Mouse (Mus musculus): Measurements from ENCODE around the gene Tomt. TPM values are rescaled to one million over a fixed set of nuclear protein-coding genes. Genes with fewer than 3 reads are reported as not detected.

Tomt gene
- polyA plus RNA-seq, 1 experiment from 2014 or later, result 0.48 TPM

Small RNA genes lying within 50 kb of the gene (microRNA-seq; reads per million reads assigned to microRNA genes)
- not detected for gene Gm22655

Other genes starting within 250 kb of the Tomt start
- 37.8 and 38.4 TPM in 2 replicates for gene Clpb, start 242.7 kb downstream of the Tomt start, polyA plus RNA-seq (2016; fragmentation: Nextera tagmentation; extraction: Ambion mirVana)
- gene Phox2a, start 88.0 kb downstream of the Tomt start, polyA plus RNA-seq (2016; fragmentation: Nextera tagmentation; extraction: Ambion mirVana), result 3.8 and 4.4 TPM in 2 replicates
- 38.6 and 41.9 TPM in 2 replicates for gene Inppl1, start 68.1 kb downstream of the Tomt start, polyA plus RNA-seq (2016; fragmentation: Nextera tagmentation; extraction: Ambion mirVana)
- gene Folr2, start 49.2 kb downstream of the Tomt start, polyA plus RNA-seq (2016; fragmentation: Nextera tagmentation; extraction: Ambion mirVana), result 1.7 and 1.9 TPM in 2 replicates
- gene Anapc15, start 42.6 kb downstream of the Tomt start, polyA plus RNA-seq (2016; fragmentation: Nextera tagmentation; extraction: Ambion mirVana), result 74.9 and 86.7 TPM in 2 replicates
- 11.5 and 12.7 TPM in 2 replicates for gene Folr1, start 35.6 kb downstream of the Tomt start, polyA plus RNA-seq (2016; fragmentation: Nextera tagmentation; extraction: Ambion mirVana)
- 129 and 130 TPM in 2 replicates for gene Lamtor1, start 455 bp downstream of the Tomt start, polyA plus RNA-seq (2016; fragmentation: Nextera tagmentation; extraction: Ambion mirVana)
- gene Lrrc51, start 27.5 kb upstream of the Tomt start, polyA plus RNA-seq (2016; fragmentation: Nextera tagmentation; extraction: Ambion mirVana), result 9.4 and 10.1 TPM in 2 replicates
- 99.2 and 100 TPM in 2 replicates for gene Numa1, start 27.8 kb upstream of the Tomt start, polyA plus RNA-seq (2016; fragmentation: Nextera tagmentation; extraction: Ambion mirVana)
- gene Il18bp, start 112.3 kb upstream of the Tomt start, polyA plus RNA-seq (2016; fragmentation: Nextera tagmentation; extraction: Ambion mirVana), result 3.9 and 5.4 TPM in 2 replicates
- 29.2 and 31.6 TPM in 2 replicates for gene Rnf121, start 159.1 kb upstream of the Tomt start, polyA plus RNA-seq (2016; fragmentation: Nextera tagmentation; extraction: Ambion mirVana)
- gene Xndc1, start 159.2 kb upstream of the Tomt start, polyA plus RNA-seq (2016; fragmentation: Nextera tagmentation; extraction: Ambion mirVana), result 34.6 and 37.3 TPM in 2 replicates
- 2.5 and 3.0 TPM in 2 replicates for gene Xntrpc, start 159.4 kb upstream of the Tomt start, polyA plus RNA-seq (2016; fragmentation: Nextera tagmentation; extraction: Ambion mirVana)
- 0.21 TPM in 1 of 2 replicates, not detected in the other for gene Trpc2, start 176.8 kb upstream of the Tomt start, polyA plus RNA-seq (2016; fragmentation: Nextera tagmentation; extraction: Ambion mirVana)
- 1.2 and 2.4 TPM in 2 replicates for gene Art1, start 195.4 kb upstream of the Tomt start, polyA plus RNA-seq (2016; fragmentation: Nextera tagmentation; extraction: Ambion mirVana)
- 1.1 and 1.3 TPM in 2 replicates for gene Art5, start 203.1 kb upstream of the Tomt start, polyA plus RNA-seq (2016; fragmentation: Nextera tagmentation; extraction: Ambion mirVana)
- gene Chrna10, start 210.5 kb upstream of the Tomt start, polyA plus RNA-seq (2016; fragmentation: Nextera tagmentation; extraction: Ambion mirVana), result not detected in 2 replicates

Data from hindbrain, embryonic 12.5 days (tissue).